Mouse (Mus musculus): ENCODE results near the gene 4921517D22Rik.

GRCm38 (mm10) chr13:59672248-59672647, 21.7 kb downstream of the 4921517D22Rik start:
- TF ChIP-seq CTCF (IDR thresholded peaks at IDR 0.05; ENCODE audit: insufficient read depth, low read depth, low read length) (no peak), POLR2A (IDR thresholded peaks at IDR 0.05; ENCODE audit: insufficient read depth, low read depth, low read length) (no peak)

All from olfactory bulb, adult 2 months (tissue).